Mouse (Mus musculus): ENCODE results near the gene Car10. TPM values are rescaled to one million over a fixed set of nuclear protein-coding genes. Genes with fewer than 3 reads are reported as not detected.

Car10 gene
- polyA plus RNA-seq, 1 experiment from 2014 or later: 3.6 TPM

GRCm38 (mm10) chr11:93484661-93485060 lies 386.8 kb downstream of the Car10 start:
- 73% methylated on average over 4 of the region's 4 CpGs for WGBS
- no peaks in the 10 kb centered on the region for H3K27me3 ChIP-seq (ENCODE audit: control insufficient read depth, insufficient read depth, low read length)
- DNase-seq (ENCODE audit: low spot score): no peak
- no peak overlapping the region for H3K27ac ChIP-seq (ENCODE audit: low read depth, low read length)
- no peaks in the 10 kb centered on the region for H3K9me3 ChIP-seq (ENCODE audit: control insufficient read depth, low read length)
- ATAC-seq (ENCODE audit: insufficient read depth, low FRiP score, low TSS enrichment): no peak
- H3K4me2 ChIP-seq (ENCODE audit: low read depth): no peak overlapping the region
- H3K9ac ChIP-seq (ENCODE audit: low read length): no peak overlapping the region
- H3K36me3 ChIP-seq (ENCODE audit: control insufficient read depth, insufficient read depth, low read length): no peaks in the 10 kb centered on the region
- H3K4me3 ChIP-seq (ENCODE audit: low read depth, low read length): no peak overlapping the region
- H3K4me1 ChIP-seq (ENCODE audit: control insufficient read depth, insufficient read depth, low read length): no peaks in the 10 kb centered on the region

- no peaks in the 10 kb centered on the region for H3K27me3 ChIP-seq (ENCODE audit: control insufficient read depth, insufficient read depth, low read length)
- H3K4me1 ChIP-seq (ENCODE audit: control insufficient read depth, insufficient read depth, low read length): no peaks in the 10 kb centered on the region
- H3K9me3 ChIP-seq (ENCODE audit: control insufficient read depth, low read length): no peaks in the 10 kb centered on the region
- WGBS: 87% methylated on average over 1 of the region's 1 CpGs
- no peak overlapping the region for H3K9ac ChIP-seq (ENCODE audit: low read length)
- no peak overlapping the region for H3K4me2 ChIP-seq (ENCODE audit: low read depth)
- ATAC-seq (ENCODE audit: insufficient read depth, low FRiP score, low TSS enrichment) (no peak), DNase-seq (ENCODE audit: low spot score) (no peak)
- no peak overlapping the region for H3K4me3 ChIP-seq (ENCODE audit: low read depth, low read length)
- H3K27ac ChIP-seq (ENCODE audit: low read depth, low read length): no peak overlapping the region
- H3K36me3 ChIP-seq (ENCODE audit: control insufficient read depth, insufficient read depth, low read length): no peaks in the 10 kb centered on the region
Observed at GRCm38 (mm10) chr11:93487021-93487420, 389.2 kb downstream of the Car10 start.

GRCm38 (mm10) chr11:93487913-93488604 lies 390.2 kb downstream of the Car10 start:
- no peak overlapping the region for H3K9ac ChIP-seq (ENCODE audit: low read length)
- H3K36me3 ChIP-seq (ENCODE audit: control insufficient read depth, insufficient read depth, low read length): no peaks in the 10 kb centered on the region
- no peak overlapping the region for H3K4me2 ChIP-seq (ENCODE audit: low read depth)
- no peaks in the 10 kb centered on the region for H3K9me3 ChIP-seq (ENCODE audit: control insufficient read depth, low read length)
- no peaks in the 10 kb centered on the region for H3K27me3 ChIP-seq (ENCODE audit: control insufficient read depth, insufficient read depth, low read length)
- H3K27ac ChIP-seq (ENCODE audit: low read depth, low read length): no peak overlapping the region
- 84% methylated on average over 3 of the region's 3 CpGs for WGBS
- ATAC-seq (ENCODE audit: insufficient read depth, low FRiP score, low TSS enrichment) (no peak), DNase-seq (ENCODE audit: low spot score) (no peak)
- no peak overlapping the region for H3K4me3 ChIP-seq (ENCODE audit: low read depth, low read length)
- no peaks in the 10 kb centered on the region for H3K4me1 ChIP-seq (ENCODE audit: control insufficient read depth, insufficient read depth, low read length)

GRCm38 (mm10) chr11:93490211-93490820 lies 392.5 kb downstream of the Car10 start:
- H3K27me3 ChIP-seq (ENCODE audit: control insufficient read depth, insufficient read depth, low read length): no peaks in the 10 kb centered on the region
- no peak overlapping the region for H3K9ac ChIP-seq (ENCODE audit: low read length)
- ATAC-seq (ENCODE audit: insufficient read depth, low FRiP score, low TSS enrichment) (no peak), DNase-seq (ENCODE audit: low spot score) (no peak)
- no peak overlapping the region for H3K27ac ChIP-seq (ENCODE audit: low read depth, low read length)
- 86% methylated on average over 11 of the region's 11 CpGs for WGBS
- H3K4me1 ChIP-seq (ENCODE audit: control insufficient read depth, insufficient read depth, low read length): no peaks in the 10 kb centered on the region
- no peaks in the 10 kb centered on the region for H3K36me3 ChIP-seq (ENCODE audit: control insufficient read depth, insufficient read depth, low read length)
- no peak overlapping the region for H3K4me3 ChIP-seq (ENCODE audit: low read depth, low read length)
- H3K4me2 ChIP-seq (ENCODE audit: low read depth): no peak overlapping the region
- no peaks in the 10 kb centered on the region for H3K9me3 ChIP-seq (ENCODE audit: control insufficient read depth, low read length)

- Histone ChIP-seq H3K4me1 (ENCODE audit: control insufficient read depth, insufficient read depth, low read length) (no peaks in the 10 kb centered on the region), H3K9me3 (ENCODE audit: control insufficient read depth, low read length) (no peaks in the 10 kb centered on the region), H3K4me3 (ENCODE audit: low read depth, low read length) (no peak overlapping the region), H3K27ac (ENCODE audit: low read depth, low read length) (no peak overlapping the region), H3K4me2 (ENCODE audit: low read depth) (no peak overlapping the region), H3K9ac (ENCODE audit: low read length) (no peak overlapping the region), H3K36me3 (ENCODE audit: control insufficient read depth, insufficient read depth, low read length) (no peaks in the 10 kb centered on the region), H3K27me3 (ENCODE audit: control insufficient read depth, insufficient read depth, low read length) (no peaks in the 10 kb centered on the region)
- ATAC-seq (ENCODE audit: insufficient read depth, low FRiP score, low TSS enrichment): no peak
- WGBS: 77% methylated on average over 6 of the region's 6 CpGs
- no peak for DNase-seq (ENCODE audit: low spot score)
Observed at GRCm38 (mm10) chr11:93497896-93498295, 400.1 kb downstream of the Car10 start.

GRCm38 (mm10) chr11:93500442-93500841 lies 402.6 kb downstream of the Car10 start:
- Histone ChIP-seq H3K4me1 (ENCODE audit: control insufficient read depth, insufficient read depth, low read length) (no peaks in the 10 kb centered on the region), H3K9ac (ENCODE audit: low read length) (no peak overlapping the region), H3K27ac (ENCODE audit: low read depth, low read length) (no peak overlapping the region), H3K4me3 (ENCODE audit: low read depth, low read length) (no peak overlapping the region), H3K4me2 (ENCODE audit: low read depth) (no peak overlapping the region), H3K27me3 (ENCODE audit: control insufficient read depth, insufficient read depth, low read length) (no peaks in the 10 kb centered on the region), H3K36me3 (ENCODE audit: control insufficient read depth, insufficient read depth, low read length) (no peaks in the 10 kb centered on the region), H3K9me3 (ENCODE audit: control insufficient read depth, low read length) (no peaks in the 10 kb centered on the region)
- ATAC-seq (ENCODE audit: insufficient read depth, low FRiP score, low TSS enrichment) (peak; percentile 67), DNase-seq (ENCODE audit: low spot score) (peak; percentile 19)
- WGBS: 19% methylated on average over 4 of the region's 4 CpGs

GRCm38 (mm10) chr11:93501671-93502070 lies 403.8 kb downstream of the Car10 start:
- Histone ChIP-seq H3K9ac (ENCODE audit: low read length) (no peak overlapping the region), H3K9me3 (ENCODE audit: control insufficient read depth, low read length) (no peaks in the 10 kb centered on the region), H3K4me3 (ENCODE audit: low read depth, low read length) (no peak overlapping the region), H3K4me2 (ENCODE audit: low read depth) (no peak overlapping the region), H3K27ac (ENCODE audit: low read depth, low read length) (no peak overlapping the region), H3K4me1 (ENCODE audit: control insufficient read depth, insufficient read depth, low read length) (no peaks in the 10 kb centered on the region), H3K27me3 (ENCODE audit: control insufficient read depth, insufficient read depth, low read length) (no peaks in the 10 kb centered on the region), H3K36me3 (ENCODE audit: control insufficient read depth, insufficient read depth, low read length) (no peaks in the 10 kb centered on the region)
- ATAC-seq (ENCODE audit: insufficient read depth, low FRiP score, low TSS enrichment): no peak
- 79% methylated on average over 5 of the region's 5 CpGs for WGBS
- DNase-seq (ENCODE audit: low spot score): no peak

GRCm38 (mm10) chr11:93502864-93503263 lies 405.0 kb downstream of the Car10 start:
- H3K4me1 ChIP-seq (ENCODE audit: control insufficient read depth, insufficient read depth, low read length): no peaks in the 10 kb centered on the region
- ATAC-seq (ENCODE audit: insufficient read depth, low FRiP score, low TSS enrichment): no peak
- 85% methylated on average over 3 of the region's 3 CpGs for WGBS

GRCm38 (mm10) chr11:93503469-93503868 lies 405.6 kb downstream of the Car10 start:
- no peak overlapping the region for H3K27ac ChIP-seq (ENCODE audit: low read depth, low read length)
- ATAC-seq (ENCODE audit: insufficient read depth, low FRiP score, low TSS enrichment): no peak
- 34% methylated on average over 2 of the region's 2 CpGs for WGBS
- H3K36me3 ChIP-seq (ENCODE audit: control insufficient read depth, insufficient read depth, low read length): no peaks in the 10 kb centered on the region
- peak; percentile 12 for DNase-seq (ENCODE audit: low spot score)
- H3K9me3 ChIP-seq (ENCODE audit: control insufficient read depth, low read length): no peaks in the 10 kb centered on the region
- no peak overlapping the region for H3K4me2 ChIP-seq (ENCODE audit: low read depth)
- no peaks in the 10 kb centered on the region for H3K4me1 ChIP-seq (ENCODE audit: control insufficient read depth, insufficient read depth, low read length)
- H3K9ac ChIP-seq (ENCODE audit: low read length): no peak overlapping the region
- H3K27me3 ChIP-seq (ENCODE audit: control insufficient read depth, insufficient read depth, low read length): no peaks in the 10 kb centered on the region
- no peak overlapping the region for H3K4me3 ChIP-seq (ENCODE audit: low read depth, low read length)

More at GRCm38 (mm10) chr11:93502864-93503263, 405.0 kb downstream of the Car10 start:
- Histone ChIP-seq H3K9ac (ENCODE audit: low read length) (no peak overlapping the region), H3K36me3 (ENCODE audit: control insufficient read depth, insufficient read depth, low read length) (no peaks in the 10 kb centered on the region), H3K9me3 (ENCODE audit: control insufficient read depth, low read length) (no peaks in the 10 kb centered on the region), H3K4me3 (ENCODE audit: low read depth, low read length) (no peak overlapping the region), H3K27me3 (ENCODE audit: control insufficient read depth, insufficient read depth, low read length) (no peaks in the 10 kb centered on the region), H3K4me2 (ENCODE audit: low read depth) (no peak overlapping the region), H3K27ac (ENCODE audit: low read depth, low read length) (no peak overlapping the region)
- no peak for DNase-seq (ENCODE audit: low spot score)
